Mouse (Mus musculus) testis, postnatal 14 days (tissue): ENCODE measurements around the gene Olfr181.

ENCODE experiments used
- DNase-seq: peaks from one replicate; pipeline ENCODE4 v3.0.0; 2021; ENCODE audit warnings: low spot score

Olfr181 gene

DNA sequence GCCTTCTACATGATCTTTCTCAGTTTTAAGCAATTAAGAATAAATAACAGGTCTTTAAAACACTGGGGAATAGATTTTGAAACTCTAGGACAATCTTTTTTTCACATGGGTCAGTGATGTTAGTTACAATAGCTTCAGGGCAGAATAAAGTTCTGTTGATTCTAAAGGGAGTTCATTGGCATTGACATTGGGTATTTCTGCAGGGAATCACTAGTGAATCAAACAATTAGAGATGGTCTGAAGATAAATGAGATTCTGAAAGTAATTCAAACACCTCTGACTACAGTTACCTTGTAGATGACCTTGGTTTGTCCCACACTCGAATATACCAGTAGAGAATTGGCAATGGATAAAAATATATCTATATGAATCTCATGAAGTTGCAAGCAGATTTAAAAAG is at the start of gene Olfr181:
TSS of gene Olfr181 (minus strand) at position 101 of the 400 bp plus-strand sequence.
- no peak for DNase-seq

DNA sequence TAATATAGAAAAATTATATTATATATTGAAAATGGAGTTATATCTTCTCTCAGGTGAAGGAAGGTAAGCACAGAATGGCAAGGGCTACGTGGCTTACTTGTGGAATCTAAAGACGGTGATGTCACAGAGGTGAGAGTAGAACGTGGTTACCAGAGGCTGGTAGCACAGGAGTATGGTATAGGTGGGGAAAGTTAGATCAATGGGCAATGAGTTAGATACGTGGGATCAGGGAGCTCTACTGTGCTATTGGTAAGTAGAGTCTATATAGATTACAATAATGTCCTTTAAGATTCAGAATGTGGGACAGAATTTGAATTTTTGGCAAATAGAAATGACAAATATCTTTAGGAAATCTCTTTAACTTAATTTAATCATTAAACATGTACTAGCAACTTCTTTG is 737 bp upstream of the Olfr181 start, which contains the start of gene Olfr180:
TSS of gene Olfr180 (minus strand) at position 101 of the 400 bp plus-strand sequence.
- DNase-seq = no peak

GRCm38 (mm10) chr16:58891963-58892362 is 36.6 kb downstream of the Olfr181 start, which contains the start of gene Olfr178:
TSS of gene Olfr178 (minus strand) at chr16:58892063.
- DNase-seq = no peak

- DNase-seq = no peak
Measured at GRCm38 (mm10) chr16:58884416-58884815, 44.1 kb downstream of the Olfr181 start.
